Mouse (Mus musculus) forelimb bud, embryonic 11.5 days (tissue): ENCODE data around the gene Rpsa.
"Not testable (repeated sequence)": the region's sequence is repeated elsewhere in the genome, so short reads cannot be mapped to it uniquely, and the experiment has no call there.

ENCODE experiments used
- DNase-seq: peaks from one replicate; pipeline ENCODE4 v3.0.0-alpha.2; 2012; ENCODE audit warnings: low read depth, low spot score

Rpsa gene

GRCm38 (mm10) chr9:120127538-120128251, at the start of gene Rpsa:
Gene Rpsa (plus strand): TSS chr9:120127689.
- peak; percentile 99 for DNase-seq

GRCm38 (mm10) chr9:120078241-120078640, 49.2 kb upstream of the Rpsa start:
- DNase-seq = no peak

- DNase-seq = no peak
Observed at GRCm38 (mm10) chr9:120079901-120080300, 47.6 kb upstream of the Rpsa start.

GRCm38 (mm10) chr9:120080546-120081108, 46.9 kb upstream of the Rpsa start:
- DNase-seq = no peak

GRCm38 (mm10) chr9:120081247-120081646, 46.2 kb upstream of the Rpsa start:
- peak; percentile 8 for DNase-seq

GRCm38 (mm10) chr9:120081967-120082366, 45.5 kb upstream of the Rpsa start:
- DNase-seq = no peak

GRCm38 (mm10) chr9:120082691-120083090, 44.8 kb upstream of the Rpsa start:
- DNase-seq = no peak

GRCm38 (mm10) chr9:120083158-120083894, 44.2 kb upstream of the Rpsa start:
- no peak for DNase-seq

GRCm38 (mm10) chr9:120084406-120084805, 43.1 kb upstream of the Rpsa start:
- DNase-seq = no peak

GRCm38 (mm10) chr9:120089125-120089524, 38.4 kb upstream of the Rpsa start:
- no peak for DNase-seq

GRCm38 (mm10) chr9:120091086-120091485, 36.4 kb upstream of the Rpsa start:
- no peak for DNase-seq

GRCm38 (mm10) chr9:120091696-120092238, 35.7 kb upstream of the Rpsa start, which contains the start of gene Ccr8:
Gene Ccr8 (plus strand): TSS chr9:120092114.
- DNase-seq = no peak

GRCm38 (mm10) chr9:120093701-120094100, 33.8 kb upstream of the Rpsa start:
- no peak for DNase-seq

- no peak for DNase-seq
Observed at GRCm38 (mm10) chr9:120095886-120096285, 31.6 kb upstream of the Rpsa start.

GRCm38 (mm10) chr9:120098682-120099081, 28.8 kb upstream of the Rpsa start:
- peak; percentile 61 for DNase-seq

- no peak for DNase-seq
Observed at GRCm38 (mm10) chr9:120099304-120099703, 28.2 kb upstream of the Rpsa start.

- DNase-seq = no peak
Observed at GRCm38 (mm10) chr9:120101165-120101564, 26.3 kb upstream of the Rpsa start.

- DNase-seq = not testable (repeated sequence)
Observed at GRCm38 (mm10) chr9:120108953-120109352, 18.5 kb upstream of the Rpsa start.

- peak; percentile 96 for DNase-seq
Observed at GRCm38 (mm10) chr9:120110211-120111018, 17.1 kb upstream of the Rpsa start, which contains the start of gene Slc25a38. Gene Slc25a38 (plus strand): TSS chr9:120110374.

GRCm38 (mm10) chr9:120111156-120111945, 16.1 kb upstream of the Rpsa start:
- no peak for DNase-seq

GRCm38 (mm10) chr9:120112472-120112871, 15.0 kb upstream of the Rpsa start:
- no peak for DNase-seq
